In the genomic region with DNA sequence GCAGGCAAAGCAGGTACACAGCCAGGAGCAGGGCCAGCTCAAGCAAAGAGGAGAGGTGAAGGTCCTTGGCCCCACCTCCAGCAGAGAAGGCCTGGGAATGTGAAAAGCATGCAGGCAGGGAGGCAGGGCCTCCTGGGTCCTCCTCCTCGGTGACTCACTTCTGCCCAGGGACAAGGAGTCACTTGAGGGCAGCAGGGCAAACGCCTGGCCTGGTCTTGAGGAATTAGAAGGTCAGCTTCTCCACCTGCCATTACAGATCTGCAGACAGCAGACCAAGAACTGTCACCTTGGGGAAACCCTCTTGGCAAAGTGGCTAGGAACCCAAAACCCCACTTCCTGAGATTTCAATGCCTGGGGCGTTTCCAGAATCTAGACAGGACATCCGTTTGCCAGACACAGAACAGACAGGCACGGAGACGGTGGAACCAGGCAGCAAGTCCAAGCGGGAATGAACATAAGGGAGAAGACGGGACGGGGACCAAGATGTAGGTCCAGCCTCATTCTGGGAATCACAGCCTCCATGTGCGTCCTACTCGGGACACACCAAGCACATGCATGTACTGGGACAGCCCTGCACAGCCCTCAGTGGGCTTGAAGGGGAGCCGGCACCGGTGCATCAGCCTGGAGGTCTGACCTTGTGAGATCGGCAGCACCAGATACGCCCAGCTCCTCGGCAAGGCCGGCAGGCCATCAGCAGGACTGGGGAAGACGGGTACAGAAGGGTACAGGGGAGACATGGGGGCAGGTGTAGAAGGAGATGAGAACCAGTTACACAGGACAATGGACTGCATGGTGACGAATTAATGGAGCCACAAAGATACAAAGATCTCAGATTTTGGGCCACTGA, we compare ENCODE assay signal across 8 mouse cellular contexts. TPM values are rescaled to one million over a fixed set of nuclear protein-coding genes. Genes with fewer than 3 reads are reported as not detected.
DNase-seq lines count a peak whose midpoint lies in the region; ATAC-seq and TF ChIP-seq lines count a peak whose summit lies in the region.

No protein-coding gene starts in this region.

- ATAC-seq in erythroblast, adult 5-6 weeks (replicated peaks; ENCODE audit: low FRiP score, poor library complexity, severe bottlenecking), result no peak
- ATAC-seq in common myeloid progenitor, adult 5-6 weeks (replicated peaks; ENCODE audit: low read depth, poor library complexity, severe bottlenecking), result peak; percentile 4; the same call in 1 of the 2 replicates
- no peak for ATAC-seq in heart, embryonic 12.5 days (ENCODE audit: insufficient number of reproducible peaks, low FRiP score)
- ATAC-seq in kidney, embryonic 15.5 days (replicated peaks; ENCODE audit: low FRiP score), result 0 out of 2 replicates have a peak, but pooled peaks have one; percentile 1

- H3K4me1 ChIP-seq in erythroblast, embryonic 14.5 days (ENCODE audit: control insufficient read depth), result peaks cover 52% of the 10 kb centered on the region
- peaks cover 53% of the 10 kb centered on the region for H3K4me1 ChIP-seq in heart, embryonic 12.5 days (replicated peaks)
- peaks cover 66% of the 10 kb centered on the region for H3K4me1 ChIP-seq in kidney, embryonic 15.5 days
- peaks cover 16% of the 10 kb centered on the region for H3K4me1 ChIP-seq in testis, adult 2 months (ENCODE audit: control insufficient read depth, insufficient read depth, low read length)

- TF ChIP-seq POLR2A in testis, adult 2 months (IDR thresholded peaks at IDR 0.05; ENCODE audit: control insufficient read depth, low read depth, low read length), result no peak; the same call in 1 of the 2 replicates

- H3K36me3 ChIP-seq in erythroblast, embryonic 14.5 days (ENCODE audit: control insufficient read depth), result peaks cover 3% of the 10 kb centered on the region
- peaks cover 2% of the 10 kb centered on the region for H3K36me3 ChIP-seq in heart, embryonic 12.5 days
- H3K36me3 ChIP-seq in kidney, embryonic 15.5 days, result peaks cover 4% of the 10 kb centered on the region
- no peaks in the 10 kb centered on the region for H3K36me3 ChIP-seq in testis, adult 2 months (ENCODE audit: control insufficient read depth, insufficient read depth, low read length)

- TF ChIP-seq CTCF in testis, adult 2 months (IDR thresholded peaks at IDR 0.05; ENCODE audit: control insufficient read depth, insufficient read depth, insufficient replicate concordance, low read depth, low read length), result no peak

- H3K4me2 ChIP-seq in heart, embryonic 12.5 days, result peak overlapping the region; percentile 98
- peak overlapping the region; percentile 76 for H3K4me2 ChIP-seq in kidney, embryonic 15.5 days

- H3K9me3 ChIP-seq in erythroblast, embryonic 14.5 days (ENCODE audit: control insufficient read depth, low read length), result no peaks in the 10 kb centered on the region; the same call in 1 of the 2 replicates
- no peaks in the 10 kb centered on the region for H3K9me3 ChIP-seq in heart, embryonic 12.5 days (replicated peaks)
- H3K9me3 ChIP-seq in kidney, embryonic 15.5 days (replicated peaks), result no peaks in the 10 kb centered on the region

- H3K27ac ChIP-seq in heart, embryonic 12.5 days (ENCODE audit: poor library complexity, severe bottlenecking), result peak overlapping the region; percentile 74
- peak overlapping the region; percentile 89 for H3K27ac ChIP-seq in kidney, embryonic 15.5 days
- H3K27ac ChIP-seq in testis, adult 2 months (ENCODE audit: control insufficient read depth, insufficient read depth, low read depth, low read length), result peak overlapping the region; percentile 45

- H3K9ac ChIP-seq in heart, embryonic 12.5 days, result peak overlapping the region; percentile 98
- peak overlapping the region; percentile 86; the same call in 1 of the 2 replicates for H3K9ac ChIP-seq in kidney, embryonic 15.5 days

- 37% methylated on average over 19 of the region's 19 CpGs for WGBS in heart, embryonic 12.5 days
- 33% methylated on average over 19 of the region's 19 CpGs for WGBS in kidney, embryonic 15.5 days

- peak; percentile 87 for DNase-seq in lung, postnatal 25 days (ENCODE audit: low spot score)
- DNase-seq in embryo, embryonic 9.5 days (ENCODE audit: extremely low spot score), result no peak

- no peaks in the 10 kb centered on the region for H3K27me3 ChIP-seq in erythroblast, embryonic 14.5 days (ENCODE audit: control insufficient read depth)
- H3K27me3 ChIP-seq in heart, embryonic 12.5 days (replicated peaks), result no peaks in the 10 kb centered on the region
- H3K27me3 ChIP-seq in kidney, embryonic 15.5 days, result no peaks in the 10 kb centered on the region
- H3K27me3 ChIP-seq in testis, adult 2 months (ENCODE audit: control insufficient read depth, insufficient read depth, low read length), result no peaks in the 10 kb centered on the region

- peak overlapping the region; percentile 83 for H3K4me3 ChIP-seq in erythroblast, embryonic 14.5 days (replicated peaks)
- peak overlapping the region; percentile 97 for H3K4me3 ChIP-seq in heart, embryonic 12.5 days
- H3K4me3 ChIP-seq in kidney, embryonic 15.5 days (replicated peaks), result peak overlapping the region; percentile 74
- H3K4me3 ChIP-seq in testis, adult 2 months (ENCODE audit: control insufficient read depth, low read depth, low read length), result peak overlapping the region; percentile 92

RNA-seq across cellular contexts. Expression of gene Pkn1, which starts 1.4 kb away (rescaled TPM):
- 1.2 and 1.7 TPM in 2 replicates for polyA plus RNA-seq in erythroblast, embryonic 14.5 days (2012)
- 5.2 and 9.0 TPM in 2 replicates for total RNA-seq in erythroblast, adult 5-6 weeks (2015; ENCODE audit: low replicate concordance)
- 22.3 and 30.6 TPM in 2 replicates for total RNA-seq in erythroblast, adult 5-6 weeks (2017; ENCODE audit: low replicate concordance)
- total RNA-seq in common myeloid progenitor, adult 5-6 weeks (2017), result 34.4 and 63.9 TPM in 2 replicates
- polyA plus RNA-seq in heart, embryonic 12.5 days (2016; fragmentation: Nextera tagmentation; extraction: Ambion mirVana), result 24.4 and 28.7 TPM in 2 replicates
- 29.3 and 34.6 TPM in 2 replicates for polyA plus RNA-seq in kidney, embryonic 15.5 days (2015; fragmentation: Nextera tagmentation; extraction: Ambion mirVana)
- 13.3 and 16.6 TPM in 2 replicates for polyA plus RNA-seq in testis, adult 2 months (2012; rRNA removed)

RNA-seq across cellular contexts. Expression of gene Ddx39, which starts 17.4 kb away (rescaled TPM):
- 3.0 and 5.3 TPM in 2 replicates for polyA plus RNA-seq in erythroblast, embryonic 14.5 days (2012)
- total RNA-seq in erythroblast, adult 5-6 weeks (2015; ENCODE audit: low replicate concordance), result 20.1 and 40.0 TPM in 2 replicates
- 36.5 and 37.3 TPM in 2 replicates for total RNA-seq in erythroblast, adult 5-6 weeks (2017; ENCODE audit: low replicate concordance)
- total RNA-seq in common myeloid progenitor, adult 5-6 weeks (2017), result 109 and 124 TPM in 2 replicates
- 117 and 128 TPM in 2 replicates for polyA plus RNA-seq in heart, embryonic 12.5 days (2016; fragmentation: Nextera tagmentation; extraction: Ambion mirVana)
- 189 and 192 TPM in 2 replicates for polyA plus RNA-seq in kidney, embryonic 15.5 days (2015; fragmentation: Nextera tagmentation; extraction: Ambion mirVana)
- 101 and 105 TPM in 2 replicates for polyA plus RNA-seq in testis, adult 2 months (2012; rRNA removed)

RNA-seq across cellular contexts. Expression of gene Ptger1, which starts 31.1 kb away (rescaled TPM):
- 0.01 and 0.02 TPM in 2 replicates for polyA plus RNA-seq in erythroblast, embryonic 14.5 days (2012)
- 0.21 TPM in 1 of 2 replicates, not detected in the other for total RNA-seq in erythroblast, adult 5-6 weeks (2015; ENCODE audit: low replicate concordance)
- total RNA-seq in erythroblast, adult 5-6 weeks (2017; ENCODE audit: low replicate concordance), result 0.56 and 0.60 TPM in 2 replicates
- 1.6 and 4.5 TPM in 2 replicates for total RNA-seq in common myeloid progenitor, adult 5-6 weeks (2017)
- 0.32 and 0.60 TPM in 2 replicates for polyA plus RNA-seq in heart, embryonic 12.5 days (2016; fragmentation: Nextera tagmentation; extraction: Ambion mirVana)
- polyA plus RNA-seq in kidney, embryonic 15.5 days (2015; fragmentation: Nextera tagmentation; extraction: Ambion mirVana), result 2.4 and 2.9 TPM in 2 replicates
- polyA plus RNA-seq in testis, adult 2 months (2012; rRNA removed), result 0.51 and 0.59 TPM in 2 replicates

RNA-seq across cellular contexts. Expression of gene Adgre5, which starts 43.5 kb away (rescaled TPM):
- polyA plus RNA-seq in erythroblast, embryonic 14.5 days (2012), result 0.17 and 0.35 TPM in 2 replicates
- total RNA-seq in erythroblast, adult 5-6 weeks (2015; ENCODE audit: low replicate concordance), result 31.8 and 56.7 TPM in 2 replicates
- 17.1 and 27.1 TPM in 2 replicates for total RNA-seq in erythroblast, adult 5-6 weeks (2017; ENCODE audit: low replicate concordance)
- total RNA-seq in common myeloid progenitor, adult 5-6 weeks (2017), result 15.0 and 15.2 TPM in 2 replicates
- polyA plus RNA-seq in heart, embryonic 12.5 days (2016; fragmentation: Nextera tagmentation; extraction: Ambion mirVana), result 26.2 and 29.2 TPM in 2 replicates
- polyA plus RNA-seq in kidney, embryonic 15.5 days (2015; fragmentation: Nextera tagmentation; extraction: Ambion mirVana), result 31.9 and 35.4 TPM in 2 replicates
- 6.1 and 13.1 TPM in 2 replicates for polyA plus RNA-seq in testis, adult 2 months (2012; rRNA removed)

RNA-seq across cellular contexts. Expression of gene Gipc1, which starts 45.1 kb away (rescaled TPM):
- polyA plus RNA-seq in erythroblast, embryonic 14.5 days (2012), result 7.9 and 10.0 TPM in 2 replicates
- total RNA-seq in erythroblast, adult 5-6 weeks (2015; ENCODE audit: low replicate concordance), result 4.4 and 16.7 TPM in 2 replicates
- total RNA-seq in erythroblast, adult 5-6 weeks (2017; ENCODE audit: low replicate concordance), result 5.2 and 8.6 TPM in 2 replicates
- total RNA-seq in common myeloid progenitor, adult 5-6 weeks (2017), result 18.2 and 18.5 TPM in 2 replicates
- 175 and 180 TPM in 2 replicates for polyA plus RNA-seq in heart, embryonic 12.5 days (2016; fragmentation: Nextera tagmentation; extraction: Ambion mirVana)
- 220 and 221 TPM in 2 replicates for polyA plus RNA-seq in kidney, embryonic 15.5 days (2015; fragmentation: Nextera tagmentation; extraction: Ambion mirVana)
- 12.1 and 12.2 TPM in 2 replicates for polyA plus RNA-seq in testis, adult 2 months (2012; rRNA removed)

Comparison
In these comparisons a context has a peak if more than half of its experiments do, and no peak if none do; other contexts are left out.
1. ATAC-seq: peak in common myeloid progenitor, adult 5-6 weeks (single experiment) and kidney, embryonic 15.5 days (single experiment); none in erythroblast, adult 5-6 weeks (single experiment) and heart, embryonic 12.5 days (single experiment).
2. RNA of gene Ddx39, which starts 17.4 kb away (polyA plus RNA-seq): 189 to 192 TPM in kidney, embryonic 15.5 days, 117 to 128 TPM in heart, embryonic 12.5 days and 101 to 105 TPM in testis, adult 2 months; 3.0 to 5.3 TPM in erythroblast, embryonic 14.5 days; every median in the first group is over 10 times any median in the second.
3. Peak in every context shown above with its lines, with median percentiles within 50 percentile points of each other: H3K4me3 ChIP-seq and H3K27ac ChIP-seq.